Mouse (Mus musculus): ENCODE results near the gene Mdfi. TPM values are rescaled to one million over a fixed set of nuclear protein-coding genes. Genes with fewer than 3 reads are reported as not detected.

Mdfi gene
- polyA plus RNA-seq, 1 experiment from 2014 or later, result 2.0 TPM

DNA sequence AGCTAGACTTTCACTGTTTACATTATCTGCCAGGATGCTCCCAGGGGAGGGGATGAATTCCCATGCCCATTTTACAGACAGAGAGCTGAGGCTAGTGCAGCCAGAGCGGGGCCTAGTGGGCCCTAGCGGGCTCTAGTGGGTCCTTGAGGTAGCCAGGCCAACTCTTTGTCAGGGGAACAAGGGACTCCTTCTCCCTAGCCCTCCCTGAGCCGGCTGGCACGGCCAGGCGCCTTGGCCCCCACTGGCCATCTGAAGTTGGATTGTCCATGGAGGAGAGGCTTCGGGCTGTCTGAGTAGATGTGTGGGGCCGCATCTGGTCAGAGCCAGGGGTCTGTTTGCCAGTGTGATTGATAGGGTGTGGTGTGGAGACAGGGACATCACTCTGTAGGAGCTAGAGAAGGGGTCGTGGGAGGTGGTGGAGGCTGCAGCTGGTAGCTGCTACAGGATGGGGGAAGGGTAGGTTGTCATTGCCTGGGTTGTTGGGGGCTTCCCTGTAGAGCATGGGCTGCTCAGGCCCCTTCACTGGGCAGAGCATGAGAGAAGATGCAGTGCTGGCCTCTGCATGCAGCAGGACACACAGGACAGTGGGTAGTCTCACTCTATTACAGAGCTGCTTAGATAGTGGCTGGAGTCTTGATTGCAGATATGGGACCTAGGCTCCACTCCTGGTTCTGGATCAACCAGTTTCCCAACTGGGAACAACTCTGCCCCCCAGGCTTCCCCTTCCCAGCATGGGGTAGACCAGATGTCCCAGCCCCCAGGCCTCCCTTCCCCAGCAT lies 50.9 kb downstream of the Mdfi start:
- Histone ChIP-seq H3K9me3 (ENCODE audit: control insufficient read depth, low read length) (no peaks in the 10 kb centered on the region), H3K36me3 (ENCODE audit: control insufficient read depth, insufficient read depth) (no peaks in the 10 kb centered on the region), H3K4me1 (replicated peaks; ENCODE audit: control insufficient read depth, insufficient read depth, low read length) (no peaks in the 10 kb centered on the region), H3K4me3 (replicated peaks; ENCODE audit: low read length) (no peak overlapping the region), H3K9ac (replicated peaks; ENCODE audit: low read depth, low read length) (no peak overlapping the region), H3K27ac (ENCODE audit: low read length) (no peak overlapping the region), H3K4me2 (ENCODE audit: low read length) (no peak overlapping the region), H3K27me3 (replicated peaks; ENCODE audit: control insufficient read depth, insufficient read depth, low read length) (no peaks in the 10 kb centered on the region)
- WGBS, result 88% methylated on average over 8 of the region's 8 CpGs
- ATAC-seq, result no peak

DNA sequence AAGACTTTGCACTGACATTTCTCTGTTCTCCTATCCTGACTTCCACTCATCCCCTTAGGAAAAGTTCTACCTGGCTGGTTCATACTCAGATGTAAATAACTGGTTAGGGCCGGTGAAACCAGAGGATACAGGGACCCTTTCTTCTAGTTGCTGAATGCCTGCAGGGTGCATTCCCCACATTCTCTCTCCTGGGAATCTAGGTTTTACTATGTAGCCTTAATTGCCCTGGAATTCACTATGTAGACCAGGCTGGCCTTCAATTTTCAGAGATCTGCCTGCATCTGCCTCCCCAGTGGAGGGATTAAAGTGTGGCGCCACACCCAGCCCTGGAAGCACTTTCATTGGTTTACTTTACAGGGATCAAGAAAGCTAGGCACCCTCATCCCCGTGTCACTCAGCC lies 52.0 kb downstream of the Mdfi start:
- no peak overlapping the region for H3K4me2 ChIP-seq (ENCODE audit: low read length)
- H3K9ac ChIP-seq (replicated peaks; ENCODE audit: low read depth, low read length), result no peak overlapping the region
- no peak for ATAC-seq
- no peak overlapping the region for H3K4me3 ChIP-seq (replicated peaks; ENCODE audit: low read length)
- H3K27ac ChIP-seq (ENCODE audit: low read length), result no peak overlapping the region
- 81% methylated on average over 3 of the region's 3 CpGs for WGBS
- H3K4me1 ChIP-seq (replicated peaks; ENCODE audit: control insufficient read depth, insufficient read depth, low read length), result no peaks in the 10 kb centered on the region
- no peaks in the 10 kb centered on the region for H3K27me3 ChIP-seq (replicated peaks; ENCODE audit: control insufficient read depth, insufficient read depth, low read length)
- no peaks in the 10 kb centered on the region for H3K36me3 ChIP-seq (ENCODE audit: control insufficient read depth, insufficient read depth)
- H3K9me3 ChIP-seq (ENCODE audit: control insufficient read depth, low read length), result no peaks in the 10 kb centered on the region

DNA sequence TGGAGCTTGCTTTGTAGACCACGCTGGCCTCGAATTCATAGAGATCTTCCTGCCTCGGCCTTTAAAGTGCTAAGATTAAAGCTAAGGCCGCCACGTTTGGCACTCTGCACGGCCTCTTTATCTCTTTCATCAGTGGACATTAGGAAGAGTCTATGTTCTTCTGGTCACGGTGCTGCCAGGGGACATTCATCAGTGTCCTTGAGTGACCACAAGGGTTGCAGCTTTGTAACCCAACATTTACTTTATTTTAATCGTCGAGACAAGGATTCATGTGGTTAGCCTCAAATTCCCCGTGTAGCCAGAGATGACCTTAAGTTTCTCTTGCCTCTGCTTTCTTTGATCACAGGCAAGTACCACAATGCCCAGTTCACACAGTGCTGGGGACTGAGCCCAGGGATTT lies 54.0 kb downstream of the Mdfi start:
- Histone ChIP-seq H3K36me3 (ENCODE audit: control insufficient read depth, insufficient read depth) (no peaks in the 10 kb centered on the region), H3K4me1 (replicated peaks; ENCODE audit: control insufficient read depth, insufficient read depth, low read length) (no peaks in the 10 kb centered on the region), H3K9ac (replicated peaks; ENCODE audit: low read depth, low read length) (no peak overlapping the region), H3K27ac (ENCODE audit: low read length) (no peak overlapping the region), H3K4me3 (replicated peaks; ENCODE audit: low read length) (no peak overlapping the region), H3K27me3 (replicated peaks; ENCODE audit: control insufficient read depth, insufficient read depth, low read length) (no peaks in the 10 kb centered on the region), H3K9me3 (ENCODE audit: control insufficient read depth, low read length) (no peaks in the 10 kb centered on the region), H3K4me2 (ENCODE audit: low read length) (no peak overlapping the region)
- ATAC-seq, result no peak
- 87% methylated on average over 10 of the region's 10 CpGs for WGBS

DNA sequence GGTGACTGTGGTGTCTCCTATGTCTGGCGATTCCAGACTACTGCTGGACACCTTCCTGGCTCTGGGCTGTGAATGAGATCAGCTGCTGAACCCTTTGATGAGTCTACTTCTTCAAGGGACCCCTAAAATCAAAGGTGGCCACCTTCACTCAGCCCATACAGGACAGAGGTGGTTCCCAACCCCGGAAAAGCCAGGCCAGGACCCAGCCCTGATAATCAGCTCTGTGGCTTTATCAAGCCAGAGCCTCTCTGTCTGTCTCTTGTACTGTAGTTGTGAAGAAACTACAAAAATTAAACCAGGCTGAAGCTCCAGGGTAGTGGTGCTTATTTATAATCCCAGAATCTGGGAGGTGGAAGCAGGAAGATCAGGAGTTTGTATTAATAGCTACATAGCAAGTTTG lies 57.4 kb downstream of the Mdfi start:
- Histone ChIP-seq H3K4me1 (replicated peaks; ENCODE audit: control insufficient read depth, insufficient read depth, low read length) (no peaks in the 10 kb centered on the region), H3K9ac (replicated peaks; ENCODE audit: low read depth, low read length) (no peak overlapping the region), H3K27ac (ENCODE audit: low read length) (no peak overlapping the region), H3K27me3 (replicated peaks; ENCODE audit: control insufficient read depth, insufficient read depth, low read length) (no peaks in the 10 kb centered on the region), H3K36me3 (ENCODE audit: control insufficient read depth, insufficient read depth) (no peaks in the 10 kb centered on the region), H3K4me2 (ENCODE audit: low read length) (no peak overlapping the region), H3K9me3 (ENCODE audit: control insufficient read depth, low read length) (no peaks in the 10 kb centered on the region), H3K4me3 (replicated peaks; ENCODE audit: low read length) (no peak overlapping the region)
- 67% methylated on average over 2 of the region's 2 CpGs for WGBS
- no peak for ATAC-seq

DNA sequence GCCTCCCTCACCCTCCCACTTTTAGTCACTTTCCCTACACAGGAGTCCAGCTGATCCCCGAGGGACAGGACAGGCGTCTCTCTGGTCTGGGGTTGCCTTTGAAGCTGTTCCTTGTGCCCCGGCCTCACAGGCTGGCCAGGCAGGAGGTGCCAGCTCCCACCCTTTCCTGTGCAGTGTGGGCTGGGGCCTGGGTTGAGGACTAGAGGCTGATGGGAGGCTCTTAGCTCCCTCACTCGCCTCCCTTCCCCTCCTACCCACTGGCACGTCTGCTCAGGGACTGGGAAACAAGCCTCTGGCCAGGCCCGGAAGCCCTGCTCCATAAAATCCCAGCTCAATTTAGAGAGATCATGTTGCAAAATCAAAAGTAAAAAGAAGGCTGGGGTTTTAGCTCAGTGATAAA lies 60.9 kb downstream of the Mdfi start:
- Histone ChIP-seq H3K27ac (ENCODE audit: low read length) (no peak overlapping the region), H3K4me1 (replicated peaks; ENCODE audit: control insufficient read depth, insufficient read depth, low read length) (no peaks in the 10 kb centered on the region), H3K36me3 (ENCODE audit: control insufficient read depth, insufficient read depth) (no peaks in the 10 kb centered on the region), H3K4me3 (replicated peaks; ENCODE audit: low read length) (no peak overlapping the region), H3K9ac (replicated peaks; ENCODE audit: low read depth, low read length) (no peak overlapping the region), H3K27me3 (replicated peaks; ENCODE audit: control insufficient read depth, insufficient read depth, low read length) (no peaks in the 10 kb centered on the region), H3K4me2 (ENCODE audit: low read length) (no peak overlapping the region), H3K9me3 (ENCODE audit: control insufficient read depth, low read length) (no peaks in the 10 kb centered on the region)
- 71% methylated on average over 6 of the region's 6 CpGs for WGBS
- ATAC-seq, result no peak

DNA sequence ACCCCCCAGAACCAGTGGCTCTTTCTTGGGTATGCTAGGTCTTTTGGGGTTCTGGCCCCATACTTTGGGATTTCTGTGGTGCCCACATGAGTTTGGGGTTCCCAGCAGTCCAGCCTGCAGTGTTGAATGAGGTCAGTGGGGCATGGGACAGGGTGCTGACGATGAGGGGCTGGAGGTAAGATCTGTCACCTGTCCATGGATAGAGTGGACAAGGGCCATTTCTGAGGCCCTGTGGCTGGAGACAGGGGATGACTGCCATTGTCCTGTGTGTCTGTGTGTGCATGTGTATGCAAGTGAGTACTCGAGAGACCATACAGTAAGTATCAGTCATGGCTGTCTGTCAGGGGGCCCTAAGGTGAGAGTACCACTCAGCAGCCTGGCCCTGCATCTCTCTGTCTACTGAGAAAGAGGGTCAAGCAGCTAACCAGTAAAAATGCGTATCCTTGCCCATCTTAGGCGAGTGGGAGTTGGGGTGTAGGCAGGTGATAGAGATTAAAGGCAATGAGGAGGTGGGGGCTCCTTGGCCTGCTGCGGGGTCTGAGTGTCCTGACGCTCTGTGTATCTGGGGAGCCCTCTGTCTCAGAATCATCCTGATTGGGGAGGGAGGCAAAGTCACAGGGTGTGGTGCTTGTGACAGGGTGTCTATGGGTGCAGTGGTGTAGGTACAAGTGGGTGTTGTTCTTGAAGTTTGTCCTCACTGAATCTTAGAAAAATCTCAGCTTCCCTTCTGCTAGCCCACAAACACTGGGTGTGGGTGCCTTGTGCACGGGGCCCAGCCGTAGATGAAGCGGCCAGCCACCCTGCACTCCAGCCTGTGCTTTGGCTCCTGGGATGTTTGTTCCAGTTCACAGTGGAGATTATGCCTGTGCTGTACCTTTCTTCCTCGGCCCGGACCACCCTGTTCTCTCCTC lies 64.8 kb downstream of the Mdfi start:
- no peaks in the 10 kb centered on the region for H3K4me1 ChIP-seq (replicated peaks; ENCODE audit: control insufficient read depth, insufficient read depth, low read length)
- no peaks in the 10 kb centered on the region for H3K36me3 ChIP-seq (ENCODE audit: control insufficient read depth, insufficient read depth)
- no peaks in the 10 kb centered on the region for H3K27me3 ChIP-seq (replicated peaks; ENCODE audit: control insufficient read depth, insufficient read depth, low read length)
- H3K4me2 ChIP-seq (ENCODE audit: low read length), result no peak overlapping the region
- no peak overlapping the region for H3K9ac ChIP-seq (replicated peaks; ENCODE audit: low read depth, low read length)
- 85% methylated on average over 11 of the region's 11 CpGs for WGBS
- H3K9me3 ChIP-seq (ENCODE audit: control insufficient read depth, low read length), result no peaks in the 10 kb centered on the region
- H3K4me3 ChIP-seq (replicated peaks; ENCODE audit: low read length), result no peak overlapping the region
- no peak overlapping the region for H3K27ac ChIP-seq (ENCODE audit: low read length)
- ATAC-seq, result no peak

DNA sequence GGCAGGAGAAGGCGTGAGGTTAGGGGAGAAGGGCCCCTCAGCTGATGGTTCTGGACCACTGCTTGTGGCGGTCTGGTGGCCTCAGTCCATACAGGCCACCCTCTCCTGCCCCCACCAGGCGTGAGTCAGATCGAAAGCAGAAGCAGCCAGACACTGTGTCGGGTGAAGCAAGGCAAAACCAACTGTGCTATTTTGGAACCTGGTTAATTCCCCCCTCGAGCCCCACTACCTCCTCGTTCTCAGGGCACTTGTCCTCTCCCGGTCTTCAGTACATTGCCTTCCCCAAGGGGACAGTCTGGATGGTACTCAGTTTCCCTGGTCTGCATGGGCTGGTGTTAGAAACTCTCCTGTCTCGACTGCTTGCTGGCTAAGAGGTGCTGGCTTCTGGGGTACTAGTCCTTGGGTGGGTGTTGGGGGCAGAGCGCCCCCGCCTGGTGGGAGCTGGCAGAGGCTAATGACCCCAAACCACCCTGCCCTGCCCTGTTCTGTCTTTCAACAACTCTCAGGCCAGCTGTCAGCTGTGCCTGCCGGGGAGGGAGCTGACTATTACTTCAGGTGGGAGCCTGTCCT lies 65.7 kb downstream of the Mdfi start:
- Histone ChIP-seq H3K4me3 (replicated peaks; ENCODE audit: low read length) (no peak overlapping the region), H3K36me3 (ENCODE audit: control insufficient read depth, insufficient read depth) (no peaks in the 10 kb centered on the region), H3K9me3 (ENCODE audit: control insufficient read depth, low read length) (no peaks in the 10 kb centered on the region), H3K27me3 (replicated peaks; ENCODE audit: control insufficient read depth, insufficient read depth, low read length) (no peaks in the 10 kb centered on the region), H3K4me2 (ENCODE audit: low read length) (no peak overlapping the region), H3K27ac (ENCODE audit: low read length) (no peak overlapping the region), H3K4me1 (replicated peaks; ENCODE audit: control insufficient read depth, insufficient read depth, low read length) (no peaks in the 10 kb centered on the region), H3K9ac (replicated peaks; ENCODE audit: low read depth, low read length) (no peak overlapping the region)
- ATAC-seq, result no peak
- 50% methylated on average over 12 of the region's 12 CpGs for WGBS

DNA sequence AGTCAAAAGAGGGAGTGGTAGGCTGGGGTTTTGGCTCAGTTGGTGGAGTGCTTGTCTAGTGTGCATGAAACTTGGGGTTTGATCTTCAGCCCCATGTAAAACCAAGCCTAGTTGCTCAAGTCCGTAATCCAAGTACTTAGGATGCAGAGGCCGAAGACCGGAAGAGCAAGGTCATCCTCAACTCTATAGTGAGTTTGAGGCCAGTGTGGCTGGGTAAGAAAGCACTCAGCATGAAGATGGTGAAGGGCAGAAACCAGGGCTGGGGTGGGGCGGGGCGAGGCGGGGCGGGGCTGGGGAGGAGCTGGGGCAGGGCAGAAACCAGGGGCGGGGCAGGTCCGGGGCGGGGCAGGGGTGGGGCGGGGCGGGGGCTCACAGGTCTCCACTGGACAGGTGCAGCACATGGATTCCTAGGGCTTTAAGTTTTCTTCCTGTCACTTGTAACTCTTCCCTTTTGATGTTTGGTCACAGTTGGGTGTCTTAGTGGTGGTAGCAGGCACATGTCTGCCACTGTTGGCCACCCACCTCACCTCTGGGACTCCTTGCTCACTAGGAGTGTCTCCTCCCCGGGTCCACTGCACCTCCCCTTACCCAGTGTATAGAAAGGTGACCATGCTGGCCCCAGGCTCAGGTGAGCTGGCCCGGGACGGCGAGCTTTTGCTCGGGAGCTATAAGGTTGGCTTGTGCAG lies 66.9 kb downstream of the Mdfi start:
- no peak for ATAC-seq
- 50% methylated on average over 15 of the region's 17 CpGs for WGBS
- Histone ChIP-seq H3K4me1 (replicated peaks; ENCODE audit: control insufficient read depth, insufficient read depth, low read length) (peaks cover 10% of the 10 kb centered on the region; the same call in 1 of the 2 replicates), H3K36me3 (ENCODE audit: control insufficient read depth, insufficient read depth) (no peaks in the 10 kb centered on the region), H3K4me3 (replicated peaks; ENCODE audit: low read length) (no peak overlapping the region), H3K4me2 (ENCODE audit: low read length) (no peak overlapping the region), H3K27ac (ENCODE audit: low read length) (no peak overlapping the region), H3K9me3 (ENCODE audit: control insufficient read depth, low read length) (no peaks in the 10 kb centered on the region), H3K27me3 (replicated peaks; ENCODE audit: control insufficient read depth, insufficient read depth, low read length) (no peaks in the 10 kb centered on the region), H3K9ac (replicated peaks; ENCODE audit: low read depth, low read length) (no peak overlapping the region)

DNA sequence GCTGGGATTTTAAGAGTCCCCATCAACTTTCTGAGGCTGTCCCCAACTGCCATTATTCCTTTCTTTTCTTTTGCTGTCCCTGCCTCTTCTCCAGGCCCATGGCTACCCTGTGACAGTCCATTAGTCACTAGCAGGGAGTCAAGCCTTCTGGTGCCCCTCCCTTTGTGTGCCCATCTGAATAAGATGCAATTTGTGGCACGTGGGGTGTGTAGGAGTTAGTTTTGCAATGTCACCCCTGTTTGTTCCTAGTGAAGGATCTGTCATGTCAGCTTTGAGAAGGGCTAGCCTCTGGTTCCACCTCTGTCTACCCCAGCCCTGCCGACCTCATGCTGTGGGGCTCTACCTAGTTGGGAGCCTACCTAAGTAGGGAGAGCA lies 67.4 kb downstream of the Mdfi start:
- Histone ChIP-seq H3K4me1 (replicated peaks; ENCODE audit: control insufficient read depth, insufficient read depth, low read length) (peaks cover 13% of the 10 kb centered on the region; the same call in 1 of the 2 replicates), H3K27me3 (replicated peaks; ENCODE audit: control insufficient read depth, insufficient read depth, low read length) (no peaks in the 10 kb centered on the region), H3K4me3 (replicated peaks; ENCODE audit: low read length) (no peak overlapping the region), H3K9ac (replicated peaks; ENCODE audit: low read depth, low read length) (no peak overlapping the region), H3K9me3 (ENCODE audit: control insufficient read depth, low read length) (no peaks in the 10 kb centered on the region), H3K36me3 (ENCODE audit: control insufficient read depth, insufficient read depth) (no peaks in the 10 kb centered on the region), H3K27ac (ENCODE audit: low read length) (no peak overlapping the region), H3K4me2 (ENCODE audit: low read length) (no peak overlapping the region)
- 70% methylated on average over 2 of the region's 2 CpGs for WGBS
- ATAC-seq, result no peak

Measured in forebrain, embryonic 16.5 days (tissue).